Mouse (Mus musculus): ENCODE measurements around the gene Hoxb6.

Hoxb6 gene

DNA sequence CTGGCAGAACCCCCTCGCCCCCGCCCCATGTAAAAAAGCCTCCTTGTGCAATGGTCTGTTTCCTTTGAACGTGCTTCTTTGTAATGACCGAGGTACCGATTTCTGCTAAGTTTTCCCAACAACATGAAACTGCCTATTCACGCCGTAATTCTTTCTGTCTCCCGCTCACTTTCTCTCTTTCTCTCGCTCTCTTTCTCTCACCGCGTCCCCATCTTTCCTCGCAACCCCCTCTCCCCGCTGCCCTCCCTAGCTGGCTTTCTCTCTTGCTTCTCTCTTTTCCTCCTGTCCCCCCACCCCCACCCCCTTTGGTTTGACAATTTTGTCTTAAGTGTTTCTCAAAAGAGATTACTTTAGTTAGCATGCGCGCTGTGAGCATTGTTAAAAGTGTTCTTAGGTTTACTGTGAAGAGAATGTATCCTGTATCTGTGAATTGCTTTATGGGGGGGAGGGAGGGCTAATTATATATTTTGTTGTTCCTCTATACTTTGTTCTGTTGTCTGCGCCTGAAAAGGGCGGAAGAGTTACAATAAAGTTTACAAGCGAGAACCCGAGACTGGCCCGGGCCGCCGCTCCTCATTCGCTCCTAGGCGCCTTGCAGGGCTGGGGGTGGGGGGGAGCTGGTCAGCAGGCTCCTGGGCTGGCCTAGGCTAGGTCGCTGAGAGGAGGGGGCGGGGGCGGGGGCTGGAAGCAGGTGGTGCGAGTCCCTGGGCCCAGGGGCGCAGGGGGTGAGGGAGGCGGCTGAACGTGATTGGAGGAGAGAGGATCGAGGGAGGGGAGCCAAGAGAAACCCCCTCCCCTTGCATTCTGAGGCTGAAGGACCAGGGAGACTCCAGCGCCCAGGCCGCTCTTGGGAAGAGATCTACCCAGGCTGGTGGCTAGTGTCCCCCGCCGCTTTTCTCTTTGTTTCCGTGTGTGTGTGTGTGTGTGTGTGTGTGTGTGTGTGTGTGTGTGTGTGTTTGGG is 7.2 kb upstream of the Hoxb6 start:
- CTCF ChIA-PET = interaction anchor here (0.6 kb wide), 1 partner anchor 1053 kb away, joined by 5 read pairs; no protein-coding TSS in a partner anchor

DNA sequence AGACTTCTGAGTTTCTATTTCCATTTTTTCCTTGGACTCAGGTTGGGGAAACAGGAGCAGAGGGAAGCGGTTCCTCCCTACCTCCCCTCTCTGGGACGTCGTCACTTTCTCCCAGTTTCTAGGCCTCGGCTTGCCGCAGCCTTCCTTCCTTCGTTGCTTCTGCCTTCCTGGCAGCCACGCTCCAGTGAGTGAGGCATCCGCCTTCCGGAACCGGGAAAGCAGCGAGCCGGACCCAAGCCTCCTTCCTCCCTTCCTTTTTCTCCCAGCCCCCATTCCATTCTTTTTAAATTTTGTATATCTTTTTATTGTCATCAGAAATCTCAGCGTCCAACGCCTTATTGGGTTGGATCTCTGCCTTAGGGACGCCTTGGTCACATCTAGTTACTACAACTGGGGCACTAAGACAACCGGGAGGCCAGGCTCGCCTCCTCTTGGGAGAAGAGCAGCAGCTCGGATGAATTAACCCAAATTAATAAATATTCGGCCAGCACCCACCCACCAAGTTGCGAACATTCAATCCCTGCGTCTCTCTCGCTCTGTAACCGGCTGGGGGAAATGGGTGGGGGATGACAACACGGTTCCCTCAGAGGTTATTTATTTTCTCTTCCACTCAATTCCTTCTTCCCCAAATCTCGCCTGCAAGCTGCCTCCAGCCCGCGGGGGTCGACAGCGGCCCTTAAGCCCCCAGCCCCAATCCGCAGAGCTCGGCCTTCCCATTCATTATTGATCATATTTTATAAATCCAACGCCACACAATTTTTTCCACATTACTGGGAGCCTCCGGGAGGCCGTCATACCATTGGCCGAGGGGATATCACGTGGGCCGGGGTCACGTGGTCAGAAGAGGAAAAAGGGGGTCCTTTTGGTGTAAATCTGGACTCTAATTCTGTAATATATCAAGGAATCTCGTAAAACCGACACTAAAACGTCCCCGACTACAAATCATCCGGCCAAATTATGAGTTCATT is 6.2 kb upstream of the Hoxb6 start, which contains the start of gene Hoxb7:
TSS of gene Hoxb7 (plus strand) at position 853 of the 968 bp plus-strand sequence.
- CTCF ChIA-PET = interaction anchor here (0.5 to 0.6 kb wide), 2 partner anchors 45 to 1054 kb away, joined by 4 to 5 read pairs; no protein-coding TSS in a partner anchor

- CTCF ChIA-PET = interaction anchor here (0.5 kb wide), 1 partner anchor 46 kb away, joined by 4 read pairs; no protein-coding TSS in a partner anchor
These were observed 5.4 kb upstream of the Hoxb6 start for GRCm38 (mm10) chr11:96286739-96287385.

GRCm38 (mm10) chr11:96287411-96287810 is 4.9 kb upstream of the Hoxb6 start:
- CTCF ChIA-PET = no interaction called here

- CTCF ChIA-PET = interaction anchor here (0.6 kb wide), 1 partner anchor 641 kb away, joined by 7 read pairs; no protein-coding TSS in a partner anchor
These were observed 3.6 kb upstream of the Hoxb6 start for GRCm38 (mm10) chr11:96288455-96289221.

GRCm38 (mm10) chr11:96289293-96289692 is 3.0 kb upstream of the Hoxb6 start:
- CTCF ChIA-PET = no interaction called here

DNA sequence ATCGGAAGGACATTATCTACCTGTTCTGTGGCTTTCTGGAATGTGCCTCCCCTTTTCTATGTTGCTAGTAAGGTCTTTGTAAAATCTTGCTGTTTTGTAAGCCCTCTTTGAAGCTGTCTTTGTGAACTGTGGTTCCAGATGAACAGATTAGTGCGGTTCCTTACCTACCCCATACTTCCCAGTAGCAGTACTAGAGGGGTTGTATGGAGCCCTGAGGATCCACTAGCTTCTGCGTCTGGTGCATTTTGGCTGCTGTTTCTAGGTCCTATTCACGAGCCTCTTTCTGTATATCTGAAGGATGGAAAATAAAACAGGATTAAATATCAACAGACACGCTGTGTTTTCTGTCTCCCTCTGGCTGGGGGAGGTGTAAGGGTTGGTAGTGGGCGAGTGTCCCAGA is 2.4 kb upstream of the Hoxb6 start:
- CTCF ChIA-PET = no interaction called here

DNA sequence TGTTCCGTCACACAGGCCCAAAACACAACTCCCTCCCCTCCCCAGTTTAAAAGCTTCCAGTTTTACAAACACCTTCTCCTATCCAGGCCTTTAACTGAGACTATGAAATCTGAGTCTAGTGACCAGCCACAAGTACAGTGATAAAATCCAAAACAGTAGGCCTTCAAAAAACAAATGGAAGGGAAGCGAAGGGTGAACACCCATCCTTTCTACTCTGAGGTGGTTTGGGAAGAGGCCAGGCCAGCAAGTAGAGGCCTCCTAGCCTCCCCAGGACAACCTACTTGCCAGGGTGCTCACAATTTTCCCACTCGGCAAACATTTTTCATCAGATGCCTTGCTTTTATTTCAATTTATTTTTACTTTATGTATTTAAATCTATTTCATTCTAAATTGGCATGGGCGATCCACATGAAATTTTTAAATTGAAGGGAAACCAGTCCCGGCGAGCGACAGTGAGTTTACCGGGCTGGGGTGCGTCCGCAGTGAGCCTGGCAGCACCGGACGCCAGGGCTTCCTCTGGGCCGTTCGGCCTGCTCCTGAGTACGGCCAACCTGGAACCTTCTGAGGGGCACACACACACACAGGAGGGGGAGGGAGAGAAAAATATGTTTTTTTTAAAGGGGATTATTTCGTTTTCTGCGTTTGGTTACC is 1.4 kb upstream of the Hoxb6 start:
- CTCF ChIA-PET = no interaction called here

GRCm38 (mm10) chr11:96292565-96293301 is 457 bp downstream of the Hoxb6 start:
- CTCF ChIA-PET = interaction anchor here (0.9 kb wide), 1 partner anchor 11 kb away, joined by 3 read pairs; no protein-coding TSS in a partner anchor

- CTCF ChIA-PET = interaction anchor here (1.1 to 1.3 kb wide), 2 partner anchors 11 to 15 kb away, joined by 4 to 6 read pairs; no protein-coding TSS in a partner anchor
These were observed 1.1 kb downstream of the Hoxb6 start for GRCm38 (mm10) chr11:96293302-96293921.

- CTCF ChIA-PET = interaction anchor here (0.7 to 2.3 kb wide), 5 partner anchors 10 to 866 kb away, joined by 3 to 6 read pairs (median 4); no protein-coding TSS in a partner anchor
These were observed 2.2 kb downstream of the Hoxb6 start for GRCm38 (mm10) chr11:96294245-96295091.

GRCm38 (mm10) chr11:96295092-96295835 is 3.0 kb downstream of the Hoxb6 start:
- CTCF ChIA-PET = interaction anchor here (0.5 to 2.3 kb wide), 7 partner anchors 11 to 865 kb away, joined by 3 to 38 read pairs (median 5); no protein-coding TSS in a partner anchor

GRCm38 (mm10) chr11:96296997-96297396 is 4.7 kb downstream of the Hoxb6 start:
- CTCF ChIA-PET = interaction anchor here (0.5 to 2.3 kb wide), 2 partner anchors 9 to 235 kb away, joined by 3 to 6 read pairs; no protein-coding TSS in a partner anchor

DNA sequence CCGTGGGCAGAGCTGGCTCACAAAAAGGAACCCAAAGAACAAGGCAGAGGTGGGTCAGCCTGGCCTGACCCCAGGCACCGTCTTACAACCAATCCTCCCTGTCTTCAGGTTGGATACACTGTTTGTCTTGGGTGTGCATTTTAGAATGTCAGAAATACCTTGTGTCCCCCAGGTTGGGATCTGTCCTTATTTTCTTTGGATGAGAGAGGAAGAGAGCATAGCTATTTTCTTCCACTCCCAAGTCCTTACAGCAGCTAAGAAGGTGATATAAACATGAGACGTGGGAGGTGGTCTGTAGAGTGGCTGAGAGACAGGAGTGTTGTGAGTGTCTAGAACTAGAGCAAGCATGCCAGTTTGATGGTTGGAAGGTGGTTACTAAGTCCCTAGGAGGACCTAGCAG is 5.2 kb downstream of the Hoxb6 start:
- CTCF ChIA-PET = interaction anchor here (0.5 kb wide), 1 partner anchor 235 kb away, joined by 3 read pairs; no protein-coding TSS in a partner anchor

DNA sequence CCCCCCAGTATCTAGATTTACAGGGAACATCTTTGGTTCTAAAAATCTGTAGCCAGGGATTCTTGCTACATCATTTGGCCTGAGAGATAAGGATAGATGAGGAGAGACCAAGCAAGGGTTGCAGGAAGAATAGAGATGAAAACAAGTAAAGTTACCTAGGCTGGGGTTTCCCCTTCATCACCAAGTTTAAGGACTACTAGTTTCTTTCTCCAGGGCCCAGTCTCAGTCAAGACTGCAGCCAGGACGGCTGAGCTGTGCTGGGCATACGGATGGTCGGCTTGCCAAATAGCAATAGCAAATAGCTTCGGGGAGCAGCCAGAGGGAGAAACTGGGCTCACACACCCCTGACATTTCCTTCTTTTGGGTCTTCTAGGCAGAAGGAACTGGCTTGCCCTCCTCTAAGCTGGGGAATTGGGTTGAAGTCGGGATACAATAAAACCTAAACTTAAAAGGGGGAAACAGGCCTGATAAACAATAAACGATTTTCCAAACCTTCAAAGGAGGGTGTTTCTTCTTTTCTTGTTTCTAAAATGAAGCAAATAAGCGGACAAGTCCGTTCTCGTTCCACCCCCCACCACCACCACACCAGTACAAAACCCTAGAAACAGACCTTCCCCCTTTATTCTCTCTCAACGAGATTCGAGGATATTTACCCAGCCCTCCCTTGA is 5.8 kb downstream of the Hoxb6 start:
- CTCF ChIA-PET = no interaction called here

Data from spleen, embryonic (tissue).